Mouse (Mus musculus): ENCODE measurements around the gene Ccdc6.

GRCm38 (mm10) chr10:70152190-70152743, 55.3 kb downstream of the Ccdc6 start:
- TF ChIP-seq TAL1 (IDR thresholded peaks at IDR 0.05; ENCODE audit: low read length) (no peak), GATA1 (IDR thresholded peaks at IDR 0.05; ENCODE audit: low read length) (no peak)

Measured in erythroblast, embryonic 14.5 days (primary cell).